Mouse (Mus musculus) ES-CJ7 (cell line): ENCODE measurements around the gene Asic2.
"Not testable (repeated sequence)": the region's sequence is repeated elsewhere in the genome, so short reads cannot be mapped to it uniquely, and the experiment has no call there.

ENCODE experiments used
- DNase-seq: peaks from one replicate; pipeline ENCODE4 v3.0.0; 2011; ENCODE audit warnings: low read depth, low spot score

Asic2 gene

DNA sequence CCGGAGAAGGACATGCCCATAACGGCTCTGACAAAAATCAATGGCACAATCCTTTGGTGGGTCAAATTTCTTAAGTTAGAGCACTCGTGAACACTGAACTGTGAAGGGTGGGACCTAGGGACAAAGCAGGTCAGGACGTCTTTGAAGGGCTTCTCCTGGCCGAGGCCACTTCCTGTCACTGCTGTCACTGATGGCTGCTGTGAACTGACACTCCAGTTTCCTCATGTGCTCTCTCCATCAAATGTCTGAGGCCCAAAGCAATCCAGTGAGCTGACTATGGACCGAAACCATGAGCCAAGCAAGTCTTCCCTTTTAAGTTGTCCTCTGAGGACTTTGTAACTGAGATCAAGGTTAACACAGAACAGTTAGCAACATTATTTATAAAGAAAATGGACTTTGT, 617.8 kb downstream of the Asic2 start:
- DNase-seq: not testable (repeated sequence)

DNA sequence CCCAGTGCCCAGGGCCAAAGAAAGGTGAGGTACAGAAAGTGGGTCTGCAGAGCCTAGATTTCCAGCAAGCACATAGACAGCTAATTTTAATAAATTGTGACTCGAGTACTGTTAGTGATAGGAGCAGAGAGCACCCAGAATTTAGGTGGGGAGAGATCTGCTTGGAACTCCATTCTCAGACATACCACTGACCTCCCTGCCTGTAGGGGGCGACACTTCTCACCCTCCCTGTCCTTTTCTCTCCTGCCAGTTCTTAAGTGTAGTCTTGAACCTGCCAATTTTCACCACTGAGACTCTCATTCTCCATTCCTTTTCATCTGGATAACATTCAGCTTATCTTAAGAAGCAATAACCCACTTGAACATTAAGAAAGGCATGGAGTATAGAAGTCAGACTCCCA, 636.3 kb downstream of the Asic2 start:
- peak; percentile 28 for DNase-seq

DNA sequence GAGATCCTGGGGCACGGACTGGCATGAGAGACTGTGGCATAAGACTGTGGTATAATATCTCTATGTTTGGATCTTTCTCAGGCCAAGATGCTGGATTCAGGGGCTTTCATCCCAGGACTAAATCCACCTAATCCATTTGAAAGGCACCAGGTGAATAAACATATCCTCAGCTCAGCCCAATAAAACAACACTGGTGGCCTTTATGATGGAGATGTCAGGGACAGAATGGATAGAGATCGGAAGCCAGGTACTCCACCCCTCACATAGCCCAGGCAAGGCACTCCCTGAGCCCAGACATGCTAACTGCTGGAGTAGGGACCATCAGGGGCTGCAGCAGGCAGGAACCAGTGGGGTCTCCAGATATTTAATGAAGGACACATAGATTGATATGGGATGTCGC, 637.3 kb downstream of the Asic2 start:
- peak; percentile 52 for DNase-seq

DNA sequence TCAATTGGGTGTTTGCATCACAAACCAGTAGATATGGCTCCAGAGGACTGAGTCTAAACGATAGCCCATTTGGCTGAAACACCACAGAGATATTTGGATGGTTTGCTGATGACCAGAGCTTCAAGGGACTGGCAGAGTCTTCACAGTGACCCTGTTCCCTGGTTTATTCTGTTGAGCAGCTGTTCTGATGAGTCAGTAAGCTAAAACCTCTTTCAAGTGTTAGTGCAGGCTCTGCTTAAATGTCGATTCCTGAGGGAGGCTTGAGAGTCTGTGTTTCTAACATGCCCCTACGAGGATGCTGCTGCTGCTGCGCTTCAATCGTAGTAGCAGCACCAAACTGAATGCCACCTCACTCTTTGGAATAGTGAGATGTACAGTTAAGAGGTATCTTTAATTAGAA, 640.2 kb downstream of the Asic2 start:
- no peak for DNase-seq

DNA sequence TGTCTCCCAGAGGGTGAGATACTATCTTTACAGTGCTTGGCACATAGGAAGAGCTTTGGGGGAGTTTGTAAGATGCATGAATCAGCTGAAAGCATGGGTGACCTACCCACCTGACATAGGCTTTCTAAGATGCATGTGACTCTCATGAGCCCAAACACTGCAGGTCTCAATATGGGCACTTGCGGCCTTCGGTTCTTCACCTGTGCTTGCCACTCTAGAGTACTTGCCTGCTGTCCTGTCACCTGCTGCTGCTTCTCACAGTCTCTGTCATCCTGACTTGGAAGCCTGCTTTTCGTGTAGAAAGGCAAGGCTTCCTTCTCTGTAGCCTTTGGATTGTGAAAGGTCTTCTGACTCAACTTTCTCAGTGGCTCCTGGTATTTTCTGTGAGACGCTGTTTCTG, 645.1 kb downstream of the Asic2 start:
- no peak for DNase-seq

DNA sequence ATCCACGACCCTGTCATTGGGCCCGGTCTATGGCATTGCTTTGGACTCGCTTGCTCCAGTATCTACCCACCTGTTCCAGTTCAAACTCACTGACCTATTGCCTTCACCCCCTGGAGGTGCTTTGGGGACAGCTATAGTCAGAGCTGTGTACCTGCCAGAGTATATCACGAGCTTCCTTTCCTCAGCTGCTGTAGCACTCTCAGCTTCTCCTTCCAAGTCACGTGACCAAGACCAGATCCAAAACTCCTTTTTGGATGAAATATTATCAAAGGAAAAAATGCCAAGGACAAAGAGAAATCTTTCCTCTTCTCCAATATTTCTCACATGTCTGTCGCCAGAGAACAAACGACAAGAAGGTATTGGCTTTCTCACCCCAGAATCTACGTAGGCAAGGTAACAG, 645.8 kb downstream of the Asic2 start:
- no peak for DNase-seq

DNA sequence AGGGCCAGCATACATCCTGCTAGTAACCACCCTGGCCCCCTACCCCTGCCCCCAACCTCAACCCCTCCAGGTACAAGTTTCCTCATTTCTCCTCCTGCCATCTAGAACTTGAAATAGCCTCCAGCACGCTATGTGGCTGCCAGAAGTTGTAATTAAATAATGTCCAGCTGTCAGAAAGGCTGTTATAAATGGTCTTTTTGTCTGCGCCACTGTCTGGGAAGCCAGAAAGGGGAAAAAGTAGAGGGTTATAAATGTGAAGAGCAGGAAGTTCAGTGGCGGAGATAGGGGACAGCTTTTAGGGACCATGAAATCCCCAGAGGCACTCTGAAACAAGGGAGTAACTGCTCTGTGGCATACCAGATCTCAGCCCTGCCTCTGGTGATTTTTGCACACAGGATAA, 678.2 kb downstream of the Asic2 start:
- DNase-seq: no peak

DNA sequence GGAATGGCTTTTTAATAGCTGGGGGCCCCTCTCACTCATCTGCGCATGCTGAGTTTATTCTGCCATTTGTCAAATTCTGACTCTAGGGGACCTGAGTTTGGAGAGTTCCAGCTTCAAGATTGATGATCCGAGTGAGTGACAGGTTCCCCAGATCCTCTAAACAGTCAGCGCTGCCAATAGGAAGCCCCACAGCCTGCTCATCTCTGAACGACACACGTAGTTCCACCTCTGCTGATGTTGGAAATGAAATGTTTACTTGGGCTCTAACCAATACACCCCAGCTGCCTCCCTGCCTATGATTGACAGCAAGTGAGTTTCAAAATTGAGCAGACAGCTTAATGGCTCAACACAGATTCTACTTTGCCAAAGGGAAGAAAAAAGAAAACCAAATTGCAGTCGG, 685.1 kb downstream of the Asic2 start:
- no peak for DNase-seq

DNA sequence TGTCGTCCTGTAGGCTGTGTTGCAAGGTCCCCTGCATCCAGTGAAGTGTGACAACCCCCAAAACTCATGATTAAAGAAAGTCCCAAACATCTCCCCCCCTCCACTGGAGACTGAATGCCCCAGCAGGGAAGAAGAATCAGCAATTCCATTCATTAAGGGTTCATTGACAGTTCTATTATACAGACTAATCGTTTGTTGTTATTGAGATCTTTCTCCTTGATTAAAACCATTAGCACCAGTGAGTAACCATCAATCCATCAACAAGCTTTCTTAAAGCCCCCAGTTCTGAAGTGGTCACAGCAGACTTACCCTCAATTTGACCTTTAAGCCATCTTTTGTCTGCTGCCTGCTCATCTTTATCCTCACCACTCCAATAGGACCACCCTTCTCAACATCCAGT, 688.2 kb downstream of the Asic2 start:
- DNase-seq: peak; percentile 77

DNA sequence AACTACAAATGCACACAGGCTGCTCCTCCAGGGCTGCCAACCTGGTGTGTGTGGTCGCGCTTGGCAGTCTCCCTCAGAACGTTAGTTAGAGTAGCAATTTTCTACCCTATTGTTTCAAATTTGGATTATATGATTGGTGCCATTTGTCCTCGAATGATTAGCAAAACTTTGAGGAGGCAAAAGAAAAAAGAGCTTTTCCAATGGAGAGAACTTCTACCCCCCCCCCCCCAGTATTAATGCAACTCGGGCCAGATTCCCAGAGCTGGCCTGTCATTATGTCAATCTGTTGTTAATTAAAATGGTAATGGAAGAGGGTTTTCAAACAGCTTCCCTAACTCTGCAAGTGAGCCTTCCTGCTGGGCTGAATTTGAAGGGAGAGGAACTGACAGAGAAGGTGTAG, 690.9 kb downstream of the Asic2 start:
- DNase-seq: no peak

DNA sequence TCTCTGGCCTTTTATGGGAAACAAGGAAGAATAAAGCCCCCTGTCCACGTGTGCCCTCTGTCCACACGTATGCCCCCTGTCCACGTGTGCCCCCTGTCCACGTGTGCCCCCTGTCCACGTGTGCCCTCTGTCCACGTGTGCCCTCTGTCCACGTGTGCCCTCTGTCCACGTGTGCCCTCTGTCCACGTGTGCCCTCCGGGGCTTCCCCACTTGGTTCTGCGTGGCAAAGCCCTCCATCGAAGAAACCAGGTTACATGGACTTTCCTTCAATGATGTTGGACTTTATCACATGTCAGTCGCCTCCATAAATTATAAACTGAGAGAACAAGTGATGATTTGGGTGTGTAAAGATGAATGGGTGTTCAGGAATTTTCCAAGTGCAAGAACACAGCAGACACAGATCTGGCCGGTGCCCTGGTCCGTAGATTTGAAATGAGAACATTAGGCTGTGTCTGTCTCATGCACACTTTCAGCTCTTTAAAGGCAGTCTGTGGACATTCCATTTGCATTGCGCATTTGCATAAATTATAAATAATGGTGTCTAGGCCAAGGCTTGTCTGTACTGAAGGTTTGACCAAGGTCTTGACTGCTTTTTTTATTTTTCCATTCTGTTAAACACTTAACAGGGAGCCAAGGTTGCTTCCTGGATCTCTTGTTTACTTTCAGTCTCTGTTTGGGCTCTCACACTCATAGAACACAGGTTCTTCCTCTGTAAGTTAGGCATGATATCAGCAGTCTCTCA, 695.4 kb downstream of the Asic2 start:
- DNase-seq: no peak

DNA sequence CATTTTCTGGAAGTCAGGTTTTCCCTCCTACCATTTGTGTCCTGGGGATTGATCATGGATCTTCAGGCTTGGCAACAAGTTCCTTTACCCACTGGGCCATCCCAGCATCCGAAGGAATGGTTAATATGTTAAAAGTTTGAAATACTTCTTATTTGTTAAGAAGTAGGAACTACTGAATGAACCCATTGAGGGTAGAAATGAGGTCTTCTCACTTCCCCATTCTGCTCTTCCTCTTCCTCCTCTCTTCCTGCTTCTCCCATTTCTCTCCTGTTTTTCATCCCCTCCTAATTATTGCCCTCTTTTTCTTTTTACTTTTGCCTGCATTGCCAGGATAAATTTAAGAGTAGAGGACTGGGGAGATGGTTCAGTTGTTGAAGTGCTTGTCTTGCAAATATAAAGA, 696.8 kb downstream of the Asic2 start:
- DNase-seq: no peak

DNA sequence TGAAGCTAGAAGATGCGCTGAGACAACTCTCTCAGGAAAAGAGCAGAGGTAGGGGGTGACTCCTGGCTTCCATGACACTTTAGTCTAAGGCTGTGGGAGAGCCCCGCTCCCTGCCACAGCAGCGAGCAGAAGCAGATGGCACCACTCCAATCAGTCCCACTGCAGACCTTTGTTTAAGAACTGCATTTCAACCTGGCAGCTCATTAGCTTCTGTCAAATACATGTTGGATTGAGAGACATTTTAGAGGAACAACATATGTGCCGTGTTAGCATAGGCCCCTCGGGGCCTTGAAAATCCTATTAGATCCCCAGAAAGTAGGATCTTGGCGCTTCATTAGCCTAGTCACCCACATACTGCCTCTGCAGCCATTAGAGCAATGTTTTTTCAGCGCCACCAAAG, 697.7 kb downstream of the Asic2 start:
- DNase-seq: no peak

DNA sequence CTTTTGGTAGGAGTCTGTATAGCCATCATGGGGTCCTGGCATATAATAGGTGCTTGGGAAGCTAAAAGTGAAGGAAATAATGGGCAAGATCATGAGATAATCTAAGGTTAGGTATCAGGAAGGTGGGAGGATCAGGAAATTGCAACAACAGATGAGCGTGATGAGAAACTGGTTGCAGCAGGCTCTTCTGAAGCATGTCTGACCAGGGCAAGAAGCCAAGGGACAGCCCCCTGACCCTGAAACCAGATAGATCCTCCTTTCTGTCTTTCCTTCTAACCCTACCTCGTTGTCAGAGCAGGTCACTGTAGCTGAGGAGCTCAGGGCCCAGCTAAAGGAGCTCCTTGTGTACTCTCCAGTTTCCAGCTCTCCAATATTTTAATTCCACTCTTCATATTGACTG, 704.5 kb downstream of the Asic2 start:
- no peak for DNase-seq

DNA sequence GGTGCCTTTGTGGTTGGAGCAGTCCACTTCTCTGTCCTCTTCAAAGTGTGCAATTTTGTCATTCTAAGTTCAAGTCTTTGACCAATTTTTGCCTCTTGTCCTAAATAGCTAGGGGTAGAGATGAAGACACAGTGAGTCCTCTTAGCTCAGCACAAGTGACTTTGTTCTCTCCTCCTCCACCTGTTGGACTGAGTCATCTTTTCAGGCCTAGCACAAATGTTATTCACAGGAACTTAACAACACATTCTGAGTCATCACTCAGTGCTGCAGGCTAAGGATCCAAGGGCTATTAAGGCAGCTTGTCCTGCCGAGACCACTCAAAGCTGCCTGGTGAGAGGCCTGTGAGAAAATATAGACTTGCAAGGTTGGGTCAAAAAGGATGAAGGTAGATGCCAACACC, 705.1 kb downstream of the Asic2 start:
- DNase-seq: no peak

DNA sequence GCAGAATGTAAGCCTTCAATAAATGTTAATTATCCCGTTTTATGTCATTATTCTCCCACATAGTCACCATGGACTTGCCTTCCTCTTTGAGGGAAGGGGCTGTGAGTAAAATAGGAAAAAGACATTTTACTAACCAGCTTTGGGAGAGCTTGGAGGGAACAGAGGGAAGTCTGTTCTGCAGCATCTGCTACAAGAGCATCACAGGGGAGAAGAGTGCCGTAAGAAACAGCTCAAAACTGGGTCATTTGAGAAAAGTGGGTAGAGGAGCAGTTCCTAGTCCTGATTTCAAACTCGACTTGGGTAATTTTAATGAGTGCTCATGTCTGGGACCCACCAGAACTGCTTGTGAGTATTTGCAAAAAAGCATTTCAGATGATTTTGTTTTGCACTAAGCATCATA, 707.0 kb downstream of the Asic2 start:
- DNase-seq: no peak

DNA sequence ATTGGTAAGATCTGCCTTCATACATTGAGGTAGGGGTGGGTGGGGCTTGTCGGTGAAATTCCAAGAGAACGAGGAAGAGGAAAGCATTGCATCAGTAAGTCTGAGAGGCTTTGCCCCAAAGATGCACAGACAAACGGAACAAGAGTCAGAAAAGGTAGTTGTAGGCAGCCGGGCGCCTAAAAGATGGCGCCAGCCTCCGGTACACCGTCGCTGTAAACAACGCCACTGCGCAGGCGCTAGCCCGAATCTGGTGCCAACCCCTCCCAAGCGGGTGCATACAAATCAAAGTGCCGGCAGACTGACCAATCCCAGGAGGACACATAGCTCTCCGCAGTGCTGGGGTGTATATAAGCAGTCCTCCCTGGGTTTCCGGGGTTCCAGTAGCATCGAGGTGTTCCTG, 727.1 kb downstream of the Asic2 start:
- DNase-seq: peak; percentile 7

DNA sequence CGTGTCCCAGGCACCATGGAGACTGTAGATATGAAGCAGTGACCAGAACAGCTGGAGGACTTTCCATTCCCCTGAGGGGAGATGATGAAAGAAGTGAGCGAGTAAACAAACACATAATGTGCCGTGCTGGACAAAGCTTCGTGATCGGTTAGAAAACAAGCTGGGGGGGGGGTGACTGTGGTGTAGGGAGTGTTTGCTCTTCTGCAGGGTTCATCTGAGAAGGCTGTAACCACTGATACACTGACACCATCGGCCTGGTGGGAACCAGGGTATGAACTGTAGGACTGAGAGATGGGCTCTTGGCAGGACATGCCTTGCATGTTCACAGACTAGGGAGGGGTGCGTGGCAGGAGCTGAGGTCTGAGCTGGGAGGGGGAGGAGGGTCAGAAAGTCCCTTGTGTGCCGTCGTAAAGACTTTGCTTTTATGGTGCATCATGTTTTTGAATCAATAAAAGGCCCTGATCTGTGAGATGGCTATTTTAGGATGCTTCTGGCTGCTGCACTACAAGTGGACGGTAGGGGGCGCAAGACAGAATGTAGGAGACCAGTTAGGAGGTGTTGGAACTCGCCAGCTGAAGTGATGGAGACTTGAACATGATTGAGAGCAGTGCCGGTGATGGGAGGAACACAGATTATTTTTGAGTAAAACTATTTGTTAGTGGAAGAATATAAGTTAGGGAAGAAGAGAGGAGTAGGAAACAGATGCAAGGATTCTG, 728.1 kb downstream of the Asic2 start:
- peak; percentile 33 for DNase-seq

DNA sequence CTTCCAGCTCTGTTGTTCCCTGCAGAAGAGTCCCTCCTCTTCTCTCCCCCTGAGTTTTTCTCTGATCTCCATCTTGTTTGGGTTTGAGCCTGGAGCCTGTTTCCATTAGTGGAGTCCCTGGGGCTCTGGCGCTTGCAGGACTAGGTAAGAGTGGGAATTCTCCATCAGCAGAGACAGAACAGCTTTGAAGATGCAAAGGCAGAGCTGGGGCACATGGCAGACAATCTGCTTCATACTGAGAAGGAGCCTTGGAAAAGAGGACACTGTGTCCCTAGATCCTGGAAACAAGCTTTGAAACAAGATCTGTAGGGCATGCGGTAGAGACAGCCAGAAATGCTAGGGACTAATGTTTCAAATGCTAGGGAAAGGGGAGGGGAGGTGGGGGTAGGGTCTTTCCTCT, 729.2 kb downstream of the Asic2 start:
- DNase-seq: no peak

DNA sequence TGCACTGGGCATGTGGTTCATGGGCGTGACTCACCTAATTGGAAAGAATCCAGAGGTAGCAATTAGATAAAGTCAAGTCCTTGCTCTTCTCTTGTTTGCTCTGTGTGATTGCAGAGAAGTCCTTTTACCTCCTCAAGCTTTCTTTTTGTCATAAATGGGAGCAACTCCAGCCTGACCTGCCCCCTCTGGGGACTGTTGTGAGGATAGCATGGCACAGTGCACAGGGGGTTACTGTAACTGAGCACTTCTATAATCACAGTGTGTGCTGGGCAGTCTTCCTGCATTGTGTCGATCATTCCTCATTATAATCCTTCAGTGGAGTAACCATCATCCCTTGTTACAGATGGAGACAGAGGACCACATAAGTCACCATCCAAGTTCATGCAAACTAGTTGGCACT, 732.2 kb downstream of the Asic2 start:
- DNase-seq: no peak

DNA sequence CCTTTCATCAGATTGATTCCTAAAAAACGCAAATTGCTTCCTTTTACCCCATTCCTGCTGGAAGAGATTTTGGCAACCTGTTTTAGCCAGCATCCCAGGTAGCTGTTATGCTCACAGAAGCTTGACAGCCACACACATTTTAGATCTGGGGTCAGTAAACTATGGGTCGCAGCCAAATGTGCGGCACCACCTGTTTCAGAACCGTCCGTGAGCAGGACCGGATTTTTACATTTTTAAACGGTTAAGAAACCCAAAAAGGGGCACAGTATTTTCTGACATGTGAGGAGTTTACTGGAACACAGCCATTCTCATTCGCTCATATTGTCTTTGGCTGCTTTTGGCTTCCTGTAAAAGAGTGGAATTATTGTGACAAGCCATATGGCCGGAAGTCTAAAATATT, 744.9 kb downstream of the Asic2 start:
- DNase-seq: no peak

DNA sequence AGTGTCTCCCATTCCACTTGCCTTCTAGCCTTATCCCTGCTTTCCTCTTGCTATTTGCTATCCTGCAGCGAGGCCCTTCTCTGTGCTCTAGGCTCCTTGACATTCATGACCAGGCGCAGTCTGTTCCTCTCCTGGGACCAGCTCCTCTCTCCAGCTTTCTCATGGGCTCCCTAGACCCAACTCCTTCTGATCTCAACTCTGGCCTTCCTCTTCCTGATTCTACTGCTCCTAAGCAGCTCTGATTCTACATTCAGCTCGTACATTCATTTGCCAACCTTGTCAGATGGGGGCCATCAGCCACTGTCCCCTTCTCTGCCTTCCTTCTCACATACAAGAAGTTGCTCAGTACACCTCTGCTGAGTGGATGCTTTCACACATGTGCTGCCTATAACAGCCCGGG, 747.5 kb downstream of the Asic2 start:
- DNase-seq: no peak

DNA sequence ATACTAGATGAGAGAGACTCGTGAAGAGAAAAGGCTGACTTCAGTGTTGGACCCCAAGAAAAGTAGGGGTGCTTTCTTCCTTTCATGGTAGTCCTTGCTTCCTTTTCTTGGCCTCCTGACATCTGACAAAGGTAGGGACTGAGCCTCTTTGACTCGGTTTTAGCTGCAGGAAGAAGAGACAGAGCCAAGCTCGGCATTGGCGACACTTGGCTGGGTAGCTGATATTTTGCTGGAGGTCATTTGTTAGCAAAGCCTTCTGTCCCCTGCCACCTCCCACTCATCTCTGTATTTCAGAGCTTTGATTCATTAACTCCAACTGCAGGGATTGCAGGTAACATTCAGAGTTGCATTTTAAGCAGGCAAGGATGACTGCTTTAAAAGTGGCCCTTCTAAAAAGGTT, 762.8 kb downstream of the Asic2 start:
- DNase-seq: no peak

DNA sequence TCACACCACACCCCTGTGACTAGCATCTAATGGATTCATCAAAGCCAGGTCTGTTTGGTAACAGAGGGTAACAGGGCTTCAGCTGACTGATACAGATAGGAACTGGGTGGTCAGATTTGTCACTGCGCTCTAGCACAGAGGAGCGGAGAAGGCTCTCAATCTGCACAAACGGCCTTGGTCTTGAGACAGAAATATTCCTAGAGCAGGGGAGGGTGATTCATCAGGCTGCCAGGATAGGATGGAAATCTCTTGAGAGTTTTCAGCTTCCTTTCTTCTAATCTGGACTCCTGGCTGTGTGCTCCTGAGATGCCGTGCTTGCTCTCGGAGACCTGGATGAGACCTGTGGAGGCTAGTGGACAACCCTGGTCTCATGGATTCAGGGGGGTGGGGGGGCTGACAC, 765.7 kb downstream of the Asic2 start:
- no peak for DNase-seq
